Mouse (Mus musculus) forebrain, embryonic 14.5 days (tissue): ENCODE measurements at regions not wholly inside any gene's neighbourhood (a gene's known extent, or its start where the extent isn't known, plus 50 kb on each side); places are given as distances from the start of the nearest gene placed in this dataset.
A peak's percentile ranks its signal among the peaks of the same experiment; 100 is the strongest.

Source experiments
- ATAC-seq: fragments of 200-750 bp; cut with Nextera tagmentation; 2 replicates; pipeline ENCODE4 v1.8.0; 2017; ENCODE audit warnings: mild to moderate bottlenecking, moderate library complexity
- DNase-seq: peaks from one replicate; pipeline ENCODE4 v3.0.0-alpha.2; 2015; ENCODE audit warnings: low spot score
- H3K27ac ChIP-seq: fragments of 300-500 bp; sonication (generic); 2 replicates; pipeline ENCODE4 v1.5.1; 2014; ENCODE audit warnings: low read depth, mild to moderate bottlenecking, control low read depth, low read length, moderate library complexity
- H3K27me3 ChIP-seq: fragments of 300-500 bp; sonication (generic); replicated peaks from 2 replicates; pipeline ENCODE4 v1.6.1; 2014; ENCODE audit warnings: low read length, control low read depth, mixed read lengths; ENCODE audit not compliant: control insufficient read depth, insufficient read depth
- H3K36me3 ChIP-seq: fragments of 300-500 bp; sonication (generic); 2 replicates; pipeline ENCODE4 v1.6.1; 2014; ENCODE audit warnings: low read length, control low read depth; ENCODE audit not compliant: control insufficient read depth, insufficient read depth
- H3K4me1 ChIP-seq: fragments of 300-500 bp; sonication (generic); 2 replicates; pipeline ENCODE4 v1.6.1; 2014; ENCODE audit warnings: antibody characterized with exemption, low read length, control low read depth; ENCODE audit not compliant: control insufficient read depth, insufficient read depth
- H3K4me2 ChIP-seq: fragments of 300-500 bp; sonication (generic); 2 replicates; pipeline ENCODE4 v1.6.1; 2014; ENCODE audit warnings: mild to moderate bottlenecking, control low read depth, low read length
- H3K4me3 ChIP-seq: fragments of 300-500 bp; sonication (generic); 2 replicates; pipeline ENCODE4 v1.5.1; 2014; ENCODE audit warnings: low read depth, low read length, control low read depth
- H3K9ac ChIP-seq: fragments of 300-500 bp; sonication (generic); 2 replicates; pipeline ENCODE4 v1.6.1; 2014; ENCODE audit warnings: mild to moderate bottlenecking, low read length, control low read depth, moderate library complexity
- H3K9me3 ChIP-seq: fragments of 300-500 bp; sonication (generic); replicated peaks from 2 replicates; pipeline ENCODE4 v1.6.1; 2016; ENCODE audit warnings: low read length, control low read depth, mixed read lengths; ENCODE audit not compliant: control insufficient read depth
- WGBS: fragments of 180-500 bp; shearing (Covaris S2); extraction: QIAGEN DNeasy Blood & Tissue Kit; methylation state at CpG from one replicate; pipeline ENCODE4 v1.1.7; 2014; 5-methylcytosine and 5-hydroxymethylcytosine counted together

- no peaks in the 10 kb centered on the region for H3K9me3 ChIP-seq
- WGBS: 29% methylated on average over 16 of the region's 16 CpGs
- H3K27ac ChIP-seq: no peak overlapping the region
- peaks cover 2% of the 10 kb centered on the region; the same call in 1 of the 2 replicates for H3K4me1 ChIP-seq
- no peaks in the 10 kb centered on the region for H3K27me3 ChIP-seq
- ATAC-seq (no peak; the same call in 1 of the 2 replicates), DNase-seq (peak; percentile 60)
- peak overlapping the region; percentile 28 for H3K4me2 ChIP-seq
- H3K36me3 ChIP-seq: no peaks in the 10 kb centered on the region
- no peak overlapping the region for H3K4me3 ChIP-seq
- H3K9ac ChIP-seq: no peak overlapping the region; the same call in 1 of the 2 replicates
These were observed 68.0 kb upstream of the Arhgap5 start for GRCm38 (mm10) chr12:52435795-52436211.

- ATAC-seq (no peak), DNase-seq (no peak)
- no peak overlapping the region for H3K4me3 ChIP-seq
- WGBS: 91% methylated on average over 4 of the region's 4 CpGs
- H3K4me2 ChIP-seq: no peak overlapping the region
- H3K36me3 ChIP-seq: no peaks in the 10 kb centered on the region
- peaks cover 6% of the 10 kb centered on the region; the same call in 1 of the 2 replicates for H3K4me1 ChIP-seq
- H3K27ac ChIP-seq: no peak overlapping the region
- H3K27me3 ChIP-seq: no peaks in the 10 kb centered on the region
- H3K9ac ChIP-seq: no peak overlapping the region
- no peaks in the 10 kb centered on the region for H3K9me3 ChIP-seq
These were observed 66.8 kb upstream of the Arhgap5 start for GRCm38 (mm10) chr12:52436941-52437340.

GRCm38 (mm10) chr12:52439241-52439640 is 64.5 kb upstream of the Arhgap5 start:
- DNase-seq (no peak), ATAC-seq (no peak)
- Histone ChIP-seq H3K9ac (no peak overlapping the region), H3K36me3 (no peaks in the 10 kb centered on the region), H3K4me1 (peaks cover 6% of the 10 kb centered on the region; the same call in 1 of the 2 replicates), H3K27me3 (no peaks in the 10 kb centered on the region), H3K4me2 (no peak overlapping the region), H3K9me3 (no peaks in the 10 kb centered on the region), H3K27ac (no peak overlapping the region), H3K4me3 (no peak overlapping the region)
- 87% methylated on average over 1 of the region's 1 CpGs for WGBS

GRCm38 (mm10) chr12:52440868-52441365 is 62.9 kb upstream of the Arhgap5 start:
- Histone ChIP-seq H3K4me2 (no peak overlapping the region), H3K9me3 (no peaks in the 10 kb centered on the region), H3K4me3 (no peak overlapping the region), H3K9ac (no peak overlapping the region), H3K36me3 (no peaks in the 10 kb centered on the region), H3K4me1 (peaks cover 6% of the 10 kb centered on the region; the same call in 1 of the 2 replicates), H3K27me3 (no peaks in the 10 kb centered on the region), H3K27ac (no peak overlapping the region)
- ATAC-seq: no peak
- 25% methylated on average over 7 of the region's 7 CpGs for WGBS
- peak; percentile 23 for DNase-seq

GRCm38 (mm10) chr12:52442337-52442736 is 61.4 kb upstream of the Arhgap5 start:
- H3K9ac ChIP-seq: no peak overlapping the region
- H3K4me1 ChIP-seq: peaks cover 6% of the 10 kb centered on the region; the same call in 1 of the 2 replicates
- H3K27ac ChIP-seq: no peak overlapping the region
- H3K36me3 ChIP-seq: no peaks in the 10 kb centered on the region
- ATAC-seq (no peak), DNase-seq (no peak)
- WGBS: 95% methylated on average over 5 of the region's 5 CpGs
- no peak overlapping the region for H3K4me2 ChIP-seq
- H3K4me3 ChIP-seq: no peak overlapping the region
- no peaks in the 10 kb centered on the region for H3K27me3 ChIP-seq
- H3K9me3 ChIP-seq: no peaks in the 10 kb centered on the region

GRCm38 (mm10) chr12:52445731-52446130 is 58.0 kb upstream of the Arhgap5 start:
- H3K4me2 ChIP-seq: no peak overlapping the region
- H3K9me3 ChIP-seq: no peaks in the 10 kb centered on the region
- H3K27ac ChIP-seq: no peak overlapping the region
- H3K9ac ChIP-seq: no peak overlapping the region
- no peak for DNase-seq
- no peak for ATAC-seq
- no peaks in the 10 kb centered on the region for H3K27me3 ChIP-seq
- peaks cover 4% of the 10 kb centered on the region; the same call in 1 of the 2 replicates for H3K4me1 ChIP-seq
- 46% methylated on average over 2 of the region's 2 CpGs for WGBS
- no peak overlapping the region for H3K4me3 ChIP-seq
- H3K36me3 ChIP-seq: no peaks in the 10 kb centered on the region

- Histone ChIP-seq H3K27me3 (no peaks in the 10 kb centered on the region), H3K4me1 (no peaks in the 10 kb centered on the region), H3K4me2 (no peak overlapping the region), H3K4me3 (no peak overlapping the region), H3K27ac (no peak overlapping the region), H3K9ac (no peak overlapping the region), H3K9me3 (no peaks in the 10 kb centered on the region), H3K36me3 (no peaks in the 10 kb centered on the region)
- DNase-seq: no peak
- no peak for ATAC-seq
- WGBS: 79% methylated on average over 7 of the region's 7 CpGs
These were observed 57.3 kb upstream of the Arhgap5 start for GRCm38 (mm10) chr12:52446501-52446900.

- Histone ChIP-seq H3K27me3 (no peaks in the 10 kb centered on the region), H3K9ac (no peak overlapping the region), H3K4me1 (no peaks in the 10 kb centered on the region), H3K36me3 (no peaks in the 10 kb centered on the region), H3K4me2 (no peak overlapping the region), H3K27ac (no peak overlapping the region), H3K9me3 (no peaks in the 10 kb centered on the region), H3K4me3 (no peak overlapping the region)
- ATAC-seq (no peak), DNase-seq (no peak)
- WGBS: 81% methylated on average over 5 of the region's 5 CpGs
These were observed 56.3 kb upstream of the Arhgap5 start for GRCm38 (mm10) chr12:52447482-52447881.

GRCm38 (mm10) chr12:52448218-52448617 is 55.6 kb upstream of the Arhgap5 start:
- H3K27me3 ChIP-seq: no peaks in the 10 kb centered on the region
- 82% methylated on average over 1 of the region's 1 CpGs for WGBS
- no peak for ATAC-seq
- H3K9ac ChIP-seq: no peak overlapping the region
- no peaks in the 10 kb centered on the region for H3K9me3 ChIP-seq
- no peaks in the 10 kb centered on the region for H3K36me3 ChIP-seq
- H3K4me1 ChIP-seq: no peaks in the 10 kb centered on the region
- H3K4me2 ChIP-seq: no peak overlapping the region
- no peak overlapping the region for H3K4me3 ChIP-seq
- H3K27ac ChIP-seq: no peak overlapping the region
- no peak for DNase-seq
